Mouse (Mus musculus) liver, embryonic 14.5 days (tissue): ENCODE results near the gene Plxnb1. TPM values are rescaled to one million over a fixed set of nuclear protein-coding genes. Genes with fewer than 3 reads are reported as not detected.

Experiments
- ATAC-seq: fragments of 200-750 bp; cut with Nextera tagmentation; 2 replicates; pipeline ENCODE4 v1.8.0; 2017; ENCODE audit warnings: moderate number of reproducible peaks, mild to moderate bottlenecking, moderate library complexity; ENCODE audit not compliant: insufficient read depth
- DNase-seq, 3 experiments: peaks; one replicate each; pipeline ENCODE4 v3.0.0-alpha.2; 2012 to 2013; ENCODE audit warnings: low read depth in 3 of 3, low spot score in 3 of 3
- H3K27ac ChIP-seq: fragments of 300-500 bp; sonication (generic); 2 replicates; pipeline ENCODE4 v1.5.1; 2014; ENCODE audit warnings: moderate library complexity, mild to moderate bottlenecking, control low read depth, inconsistent platforms
- H3K27me3 ChIP-seq: fragments of 300-500 bp; sonication (generic); 2 replicates; pipeline ENCODE4 v1.6.1; 2014; ENCODE audit warnings: mild to moderate bottlenecking, low read length, moderate library complexity; ENCODE audit not compliant: control insufficient read depth, insufficient read depth
- H3K36me3 ChIP-seq: fragments of 300-500 bp; sonication (generic); replicated peaks from 2 replicates; pipeline ENCODE4 v1.6.1; 2014; ENCODE audit warnings: low read depth; ENCODE audit not compliant: control insufficient read depth, insufficient read depth
- H3K4me1 ChIP-seq, 2 experiments: fragments of 200-500 bp in 1 of 2; fragments of 300-500 bp in 1 of 2; sonication (generic) in 1 of 2; replicated peaks; 2 replicates each; pipeline ENCODE4 v1.6.1; 2012 to 2014; ENCODE audit warnings: antibody characterized with exemption in 1 of 2, inconsistent platforms in 1 of 2, low read length in 1 of 2; ENCODE audit not compliant: control insufficient read depth in 2 of 2, insufficient read depth in 2 of 2
- H3K4me2 ChIP-seq: fragments of 300-500 bp; sonication (generic); 2 replicates; pipeline ENCODE4 v1.6.1; 2014; ENCODE audit warnings: low read depth, mild to moderate bottlenecking, control low read depth, moderate library complexity
- H3K4me3 ChIP-seq, 2 experiments: fragments of 200-500 bp in 1 of 2; fragments of 300-500 bp in 1 of 2; sonication (generic) in 1 of 2; 2 replicates each; pipeline ENCODE4 v1.5.1; 2012 to 2014; ENCODE audit warnings: low read depth in 2 of 2, low read length in 2 of 2, mild to moderate bottlenecking in 2 of 2, control low read depth in 1 of 2, inconsistent platforms in 1 of 2, moderate library complexity in 1 of 2; ENCODE audit not compliant: insufficient read depth in 1 of 2
- H3K9ac ChIP-seq: fragments of 300-500 bp; sonication (generic); replicated peaks from 2 replicates; pipeline ENCODE4 v1.6.1; 2014; ENCODE audit warnings: mild to moderate bottlenecking, control low read depth, moderate library complexity
- H3K9me3 ChIP-seq: fragments of 300-500 bp; sonication (generic); 2 replicates; pipeline ENCODE4 v1.6.1; 2016; ENCODE audit warnings: low read length, mixed read lengths; ENCODE audit not compliant: control insufficient read depth
- CTCF ChIP-seq: IDR thresholded peaks from 2 replicates; pipeline ENCODE4 v1.5.1; 2016; ENCODE audit warnings: antibody characterized with exemption, low read depth, control low read depth
- EP300 ChIP-seq: IDR thresholded peaks from 2 replicates; pipeline ENCODE4 v1.6.1; 2016; ENCODE audit warnings: antibody characterized with exemption, low read depth
- WGBS: fragments of 180-500 bp; shearing (Covaris S2); extraction: QIAGEN DNeasy Blood & Tissue Kit; methylation state at CpG from one replicate; pipeline ENCODE4 v1.1.7; 2014; ENCODE audit not compliant: insufficient replicate concordance; 5-methylcytosine and 5-hydroxymethylcytosine counted together
- polyA plus RNA-seq, 2 experiments: library from polyadenylated mRNA; depleted of rRNA in 1 of 2; stranded (reverse) in 1 of 2; unstranded in 1 of 2; fragments of >200 nt; fragmentation: Nextera tagmentation in 1 of 2; extraction: Ambion mirVana in 1 of 2; gene quantifications; 2 replicates each; pipeline versions ENCODE4 v1.2.1 to v1.2.3; 2012 to 2014

Plxnb1 gene
- polyA plus RNA-seq, 2 experiments = 2.9 to 4.3 TPM

DNA sequence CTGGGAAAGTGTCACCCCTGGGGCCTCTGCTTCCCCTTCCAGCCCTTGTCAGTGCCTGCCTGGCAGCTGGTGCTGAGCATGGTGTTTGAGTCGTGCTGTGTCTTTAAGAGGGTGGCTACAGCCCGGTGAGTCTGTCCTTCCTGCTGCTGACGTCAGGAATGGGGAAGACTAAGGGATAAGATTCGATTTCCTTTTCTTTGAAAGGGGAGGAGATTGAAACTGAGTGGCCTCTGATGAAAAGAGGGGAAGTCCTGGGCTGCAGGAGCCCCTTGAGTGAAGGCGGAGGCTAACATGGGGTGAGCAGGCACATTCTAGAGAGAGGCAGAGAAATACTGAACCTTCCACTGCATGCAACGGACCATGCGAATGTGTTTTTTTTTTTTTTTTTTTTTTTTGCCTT lies 40.5 kb upstream of the Plxnb1 start:
- 3% methylated on average over 7 of the region's 7 CpGs for WGBS
- TF ChIP-seq CTCF (no peak), EP300 (no peak)
- peak overlapping the region; percentile 26 to 43 for H3K4me3 ChIP-seq
- no peaks in the 10 kb centered on the region for H3K9me3 ChIP-seq
- no peaks in the 10 kb centered on the region for H3K27me3 ChIP-seq
- peaks cover 4 to 15% of the 10 kb centered on the region in 2 experiments; a peak in 2 of 4 replicates for H3K4me1 ChIP-seq
- no peak overlapping the region; the same call in 1 of the 2 replicates for H3K9ac ChIP-seq
- H3K36me3 ChIP-seq = peaks cover 5% of the 10 kb centered on the region
- H3K27ac ChIP-seq = no peak overlapping the region; the same call in none of the 2 replicates
- peak; percentile 34 for ATAC-seq
- DNase-seq = peak; percentile 51 to 66 (median 56)
- peak overlapping the region; percentile 56 for H3K4me2 ChIP-seq

DNA sequence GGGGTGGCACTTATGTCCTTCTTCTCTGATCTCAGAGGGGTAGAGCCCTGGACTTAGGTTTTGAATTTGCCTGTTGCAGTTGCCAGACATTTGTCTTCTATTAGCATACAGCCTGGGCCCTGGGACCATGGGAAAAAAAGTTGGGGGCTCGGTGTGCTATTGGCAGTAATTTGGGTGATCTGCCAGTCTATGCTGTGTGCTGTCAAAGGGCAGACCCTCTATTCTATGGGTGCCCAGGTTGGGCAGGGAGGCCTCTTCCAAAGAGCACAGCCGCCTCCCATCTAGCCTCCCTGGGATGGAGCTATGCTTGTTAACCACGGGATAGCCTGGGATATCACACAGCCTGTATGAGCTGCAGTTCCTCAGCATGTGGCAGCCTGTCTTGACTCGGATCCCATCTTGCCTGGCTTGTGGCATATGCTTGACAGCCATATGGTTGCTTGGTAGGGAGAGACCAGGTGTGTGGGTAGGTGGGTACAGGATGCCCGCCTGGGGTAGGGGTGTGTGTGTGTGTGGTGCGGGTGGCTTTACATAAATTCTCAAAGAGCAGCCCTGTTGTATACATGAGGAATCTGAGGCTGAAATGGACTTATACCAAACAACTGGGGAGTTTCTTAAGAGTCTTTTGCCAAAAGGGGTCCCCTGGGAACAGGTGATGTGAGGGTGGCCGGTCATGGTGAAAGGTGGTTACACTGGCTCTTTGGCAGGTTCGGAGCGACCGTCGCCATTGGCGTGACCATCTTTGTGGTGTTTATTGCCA lies 39.7 kb upstream of the Plxnb1 start:
- peak overlapping the region; percentile 56 for H3K4me2 ChIP-seq
- no peaks in the 10 kb centered on the region for H3K27me3 ChIP-seq
- WGBS = 80% methylated on average over 12 of the region's 12 CpGs
- H3K9ac ChIP-seq = peak overlapping the region; percentile 35
- peak overlapping the region; percentile 26 to 43; a peak in 3 of 4 replicates for H3K4me3 ChIP-seq
- TF ChIP-seq EP300 (no peak), CTCF (no peak)
- ATAC-seq (no peak), DNase-seq (no peak)
- H3K27ac ChIP-seq = peak overlapping the region; percentile 5; the same call in 1 of the 2 replicates
- H3K36me3 ChIP-seq = peaks cover 5% of the 10 kb centered on the region
- no peaks in the 10 kb centered on the region for H3K9me3 ChIP-seq
- peaks cover 4 to 15% of the 10 kb centered on the region in 2 experiments; a peak in 2 of 4 replicates for H3K4me1 ChIP-seq

DNA sequence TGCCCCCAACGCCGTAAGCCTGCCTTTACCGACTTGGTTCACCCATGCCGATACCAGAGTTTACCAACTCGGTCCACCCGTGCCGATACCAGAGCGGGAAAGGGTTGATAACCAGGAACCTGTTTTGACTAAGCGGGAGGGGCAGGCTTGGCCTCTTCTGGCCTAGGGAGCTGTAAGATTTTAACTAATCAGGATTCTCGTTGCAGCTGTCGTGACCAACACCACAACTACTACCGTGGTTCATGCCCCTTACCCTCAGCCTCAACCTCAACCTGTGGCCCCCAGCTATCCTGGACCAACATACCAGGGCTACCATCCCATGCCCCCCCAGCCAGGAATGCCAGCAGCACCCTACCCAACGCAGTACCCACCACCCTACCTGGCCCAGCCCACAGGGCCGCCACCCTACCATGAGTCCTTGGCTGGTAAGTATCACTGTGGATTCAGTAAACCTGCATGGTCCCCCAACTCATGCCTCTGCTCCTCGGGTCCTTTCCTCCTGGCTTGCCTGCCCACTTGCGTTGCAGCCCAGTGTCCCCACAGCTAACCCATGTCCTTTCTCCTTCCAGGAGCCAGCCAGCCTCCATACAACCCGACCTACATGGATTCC lies 39.0 kb upstream of the Plxnb1 start:
- Histone ChIP-seq H3K4me3 (no peak overlapping the region), H3K9me3 (no peaks in the 10 kb centered on the region), H3K9ac (no peak overlapping the region), H3K4me2 (no peak overlapping the region), H3K27me3 (no peaks in the 10 kb centered on the region), H3K4me1 (peaks cover 4 to 15% of the 10 kb centered on the region in 2 experiments; a peak in 2 of 4 replicates), H3K27ac (no peak overlapping the region), H3K36me3 (peaks cover 5% of the 10 kb centered on the region)
- ATAC-seq (no peak), DNase-seq (no peak)
- WGBS = 74% methylated on average over 17 of the region's 17 CpGs
- no peak for TF ChIP-seq CTCF
- TF ChIP-seq EP300 = no peak

DNA sequence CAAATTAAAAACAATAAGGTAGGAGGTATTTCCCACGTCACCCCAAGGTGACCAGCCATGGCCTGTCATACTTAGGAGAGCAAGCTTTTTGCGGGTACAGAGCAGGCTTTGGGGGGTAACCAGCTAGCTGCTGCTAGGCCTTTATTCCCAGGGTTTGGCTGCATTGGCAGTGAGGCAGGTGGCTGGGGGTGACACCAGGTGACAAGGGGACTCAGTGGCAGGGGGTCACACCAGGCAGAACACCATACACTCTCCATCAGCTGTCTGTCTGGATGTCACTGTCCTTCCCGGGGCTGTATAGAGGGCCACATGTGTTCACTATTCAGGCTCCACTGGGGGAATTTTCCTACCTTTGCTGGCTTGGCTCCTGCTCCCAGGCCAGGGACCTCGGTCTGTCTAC lies 38.3 kb upstream of the Plxnb1 start:
- no peak overlapping the region for H3K4me3 ChIP-seq
- H3K27ac ChIP-seq = no peak overlapping the region
- no peak overlapping the region for H3K4me2 ChIP-seq
- ATAC-seq = no peak
- DNase-seq = no peak
- no peaks in the 10 kb centered on the region for H3K27me3 ChIP-seq
- no peaks in the 10 kb centered on the region for H3K9me3 ChIP-seq
- TF ChIP-seq EP300 (no peak), CTCF (no peak)
- no peak overlapping the region for H3K9ac ChIP-seq
- 66% methylated on average over 4 of the region's 4 CpGs for WGBS
- H3K4me1 ChIP-seq = peaks cover 4 to 13% of the 10 kb centered on the region in 2 experiments; a peak in 2 of 4 replicates
- H3K36me3 ChIP-seq = peaks cover 5% of the 10 kb centered on the region

DNA sequence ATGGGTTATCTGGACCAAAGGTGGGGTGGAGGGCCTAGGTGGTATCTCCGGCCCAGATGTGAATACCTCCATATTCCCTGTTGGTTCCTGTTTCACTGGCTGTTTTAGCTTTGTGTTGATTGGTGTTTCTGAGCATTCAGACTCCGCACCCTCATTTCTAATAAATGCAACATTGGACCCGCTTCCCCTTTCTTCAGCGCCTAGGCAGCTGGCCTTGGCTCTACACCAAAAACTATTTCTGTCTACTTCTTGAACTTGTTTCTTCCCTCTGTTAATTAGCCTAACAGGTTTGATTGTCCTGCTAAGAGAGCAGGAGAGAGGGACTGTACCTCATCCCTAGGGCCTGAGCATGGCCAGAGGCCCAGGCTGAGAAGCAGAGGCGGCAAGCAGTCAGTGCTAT lies 37.6 kb upstream of the Plxnb1 start:
- DNase-seq (no peak), ATAC-seq (no peak)
- no peak for TF ChIP-seq EP300
- no peak for TF ChIP-seq CTCF
- Histone ChIP-seq H3K4me2 (no peak overlapping the region; the same call in 1 of the 2 replicates), H3K9ac (no peak overlapping the region), H3K9me3 (no peaks in the 10 kb centered on the region), H3K27ac (no peak overlapping the region), H3K4me3 (no peak overlapping the region), H3K36me3 (peaks cover 5% of the 10 kb centered on the region), H3K4me1 (peaks cover 4 to 13% of the 10 kb centered on the region in 2 experiments; a peak in 2 of 4 replicates), H3K27me3 (no peaks in the 10 kb centered on the region)
- 79% methylated on average over 5 of the region's 5 CpGs for WGBS
